Mouse (Mus musculus) left cerebral cortex, adult 2 months (tissue): ENCODE data around the gene Hikeshi. TPM values are rescaled to one million over a fixed set of nuclear protein-coding genes. Genes with fewer than 3 reads are reported as not detected.

Source experiments
- DNase-seq, 2 experiments: peaks; one replicate each; pipeline ENCODE4 v3.0.0; 2021 to 2022; ENCODE audit warnings: low spot score in 2 of 2, mixed read lengths in 1 of 2; ENCODE audit errors: extremely low spot score in 1 of 2
- H3K27ac ChIP-seq: fragments of 200-600 bp; 2 replicates; pipeline ENCODE4 v1.8.1; 2022
- H3K4me3 ChIP-seq: fragments of 200-600 bp; 2 replicates; pipeline ENCODE4 v1.8.1; 2022
- CTCF ChIP-seq: fragments of 200-600 bp; IDR thresholded peaks from 2 replicates; pipeline ENCODE4 v1.8.1; 2022; ENCODE audit warnings: antibody characterized with exemption, mild to moderate bottlenecking, moderate library complexity
- intact Hi-C: fragments of 180-260 bp; cut with DNase I; formaldehyde crosslinking; loops from one replicate; pipeline ENCODE4 v1.15.1; 2025
- total RNA-seq, 2 experiments: library from RNA; stranded (reverse); gene quantifications; 2 replicates each; pipeline ENCODE4 v1.2.3; 2021

Hikeshi gene
- total RNA-seq, 2 experiments from 2014 or later: 83.9 to 85.3 TPM

- intact Hi-C loops: no loop called here
- no peak for TF ChIP-seq CTCF
- H3K4me3 ChIP-seq: no peak overlapping the region
- H3K27ac ChIP-seq: no peak overlapping the region; the same call in 1 of the 2 replicates
- DNase-seq: no peak
Measured at GRCm38 (mm10) chr7:89912356-89912755, 28.6 kb downstream of the Hikeshi start.

- no peak overlapping the region for H3K27ac ChIP-seq
- no peak for TF ChIP-seq CTCF
- intact Hi-C loops: loop anchor here (2.0 to 5.0 kb wide), 2 partner anchors 407 to 433 kb away; no protein-coding TSS in a partner anchor
- H3K4me3 ChIP-seq: no peak overlapping the region
- DNase-seq: no peak
Measured at GRCm38 (mm10) chr7:89909711-89910110, 31.3 kb downstream of the Hikeshi start.

GRCm38 (mm10) chr7:89908899-89909621 lies 31.9 kb downstream of the Hikeshi start:
- DNase-seq: no peak
- intact Hi-C loops: loop anchor here (2.0 to 5.0 kb wide), 2 partner anchors 407 to 432 kb away; no protein-coding TSS in a partner anchor
- Histone ChIP-seq H3K27ac (no peak overlapping the region), H3K4me3 (no peak overlapping the region)
- no peak for TF ChIP-seq CTCF

GRCm38 (mm10) chr7:89908421-89908820 lies 32.6 kb downstream of the Hikeshi start:
- Histone ChIP-seq H3K27ac (no peak overlapping the region), H3K4me3 (no peak overlapping the region)
- no peak for TF ChIP-seq CTCF
- no peak for DNase-seq
- intact Hi-C loops: loop anchor here (2.0 to 5.0 kb wide), 2 partner anchors 406 to 432 kb away; no protein-coding TSS in a partner anchor

- peak; percentile 98 for TF ChIP-seq CTCF
- H3K27ac ChIP-seq: no peak overlapping the region
- H3K4me3 ChIP-seq: no peak overlapping the region
- intact Hi-C loops: loop anchor here (2.0 to 5.0 kb wide), 2 partner anchors 406 to 431 kb away; no protein-coding TSS in a partner anchor
- DNase-seq: peak; percentile 69 to 73
Measured at GRCm38 (mm10) chr7:89907950-89908349, 33.1 kb downstream of the Hikeshi start.

GRCm38 (mm10) chr7:89903442-89904343 lies 37.3 kb downstream of the Hikeshi start, which contains the start of gene Ccdc81:
Gene Ccdc81, minus strand, starts transcription at chr7:89903629.
- no peak for TF ChIP-seq CTCF
- Histone ChIP-seq H3K4me3 (no peak within 1 kb of the TSS), H3K27ac (no peak within 1 kb of the TSS)
- DNase-seq: no peak
- intact Hi-C loops: no loop called here

- TF ChIP-seq CTCF: no peak
- no peak for DNase-seq
- intact Hi-C loops: no loop called here
- H3K4me3 ChIP-seq: no peak overlapping the region
- H3K27ac ChIP-seq: no peak overlapping the region
Measured at GRCm38 (mm10) chr7:89903007-89903406, 38.0 kb downstream of the Hikeshi start.

- Histone ChIP-seq H3K4me3 (no peak overlapping the region), H3K27ac (no peak overlapping the region)
- intact Hi-C loops: no loop called here
- peak; percentile 40 for TF ChIP-seq CTCF
- DNase-seq: no peak
Measured at GRCm38 (mm10) chr7:89891856-89892255, 49.1 kb downstream of the Hikeshi start.

GRCm38 (mm10) chr7:89891412-89891811 lies 49.6 kb downstream of the Hikeshi start:
- no peak for DNase-seq
- intact Hi-C loops: no loop called here
- TF ChIP-seq CTCF: no peak
- H3K4me3 ChIP-seq: no peak overlapping the region
- no peak overlapping the region for H3K27ac ChIP-seq

GRCm38 (mm10) chr7:89884551-89884950 lies 56.5 kb downstream of the Hikeshi start:
- no peak for DNase-seq
- TF ChIP-seq CTCF: no peak
- H3K4me3 ChIP-seq: no peak overlapping the region
- H3K27ac ChIP-seq: no peak overlapping the region
- intact Hi-C loops: no loop called here

GRCm38 (mm10) chr7:89879686-89880085 lies 61.3 kb downstream of the Hikeshi start:
- Histone ChIP-seq H3K4me3 (no peak overlapping the region), H3K27ac (no peak overlapping the region)
- intact Hi-C loops: no loop called here
- DNase-seq: no peak
- no peak for TF ChIP-seq CTCF

Other genes starting within 250 kb of the Hikeshi start
- under 1 TPM; 0.57 to 0.70 TPM for gene Ccdc81, start 37.6 kb downstream of the Hikeshi start, total RNA-seq
- gene Eed, start 39.8 kb upstream of the Hikeshi start, total RNA-seq: 10 to 100 TPM; 38.4 to 41.4 TPM
- 100 to 1,000 TPM; 143 to 144 TPM for gene Picalm, start 189.0 kb upstream of the Hikeshi start, total RNA-seq